Mouse (Mus musculus) ES-E14 (cell line): Measurements from ENCODE around the gene Raph1.

ENCODE experiments used
- MAFK ChIP-seq: IDR thresholded peaks from 2 replicates; pipeline ENCODE4 v1.6.1; 2014; ENCODE audit warnings: mild to moderate bottlenecking, low read depth, low read length, inconsistent platforms; ENCODE audit not compliant: insufficient read depth
- ZC3H11A ChIP-seq: IDR thresholded peaks from 2 replicates; pipeline ENCODE4 v1.6.1; 2012; ENCODE audit warnings: low read depth, mild to moderate bottlenecking, inconsistent platforms, low read length, borderline replicate concordance
- ZNF384 ChIP-seq: IDR thresholded peaks from 2 replicates; pipeline ENCODE4 v1.6.1; 2012; ENCODE audit warnings: low read depth, low read length, inconsistent platforms

DNA sequence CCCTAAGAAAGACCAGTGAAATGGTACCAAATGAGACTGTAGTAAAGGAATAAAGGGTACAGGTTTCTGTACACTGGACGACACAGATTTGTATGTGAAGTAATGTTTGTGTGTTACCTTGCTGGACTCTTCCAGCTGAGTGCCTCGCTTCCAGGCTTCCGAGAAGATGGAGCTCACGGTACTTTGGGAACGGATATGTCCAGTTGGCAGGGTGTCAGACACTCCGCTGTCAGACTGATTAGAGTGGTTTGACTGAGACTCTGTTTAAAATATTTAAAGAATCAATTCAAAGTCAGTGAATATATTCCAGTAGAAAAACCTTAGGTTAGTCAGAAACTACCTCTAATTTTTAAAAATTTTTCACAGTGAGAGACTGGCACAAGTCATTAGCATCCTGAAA, 73.5 kb downstream of the Raph1 start:
- TF ChIP-seq ZNF384: no peak
- TF ChIP-seq ZC3H11A: no peak
- TF ChIP-seq MAFK: no peak
